In genomic region chr13:109992775-109993505, GRCm38 (mm10) we compare ENCODE assay signal across 9 mouse cellular contexts.
A peak's percentile ranks its signal among the peaks of the same experiment; 100 is the strongest.
DNase-seq lines count a peak whose midpoint lies in the region; ATAC-seq and TF ChIP-seq lines count a peak whose summit lies in the region.
"Had no signal": no experiment of that assay in that cellular context is flagged by ENCODE, and none has a peak within 500 bp of the region (broad histone marks: within the 10 kb centered on the region; RNA-seq: fewer than 3 reads in every experiment).

No protein-coding gene starts in this region.

- peaks cover 7% of the 10 kb centered on the region; the same call in 1 of the 2 replicates for H3K4me1 ChIP-seq in cerebellum, adult 2 months (ENCODE audit: control insufficient read depth, insufficient read depth, low read length)
- no peaks in the 10 kb centered on the region for H3K4me1 ChIP-seq in midbrain, embryonic 13.5 days (replicated peaks)
- H3K4me1 ChIP-seq: liver, embryonic 15.5 days had no signal

- no peaks in the 10 kb centered on the region for H3K36me3 ChIP-seq in midbrain, embryonic 13.5 days
- H3K36me3 ChIP-seq: liver, embryonic 15.5 days had no signal

- no peak overlapping the region for H3K4me3 ChIP-seq in cerebellum, adult 2 months (replicated peaks; ENCODE audit: insufficient read depth, low read depth, low read length)
- H3K4me3 ChIP-seq in midbrain, embryonic 13.5 days (replicated peaks): no peak overlapping the region
- H3K4me3 ChIP-seq: liver, embryonic 15.5 days had no signal

- no peak overlapping the region for H3K4me2 ChIP-seq in midbrain, embryonic 13.5 days (replicated peaks)
- H3K4me2 ChIP-seq: liver, embryonic 15.5 days had no signal

- peak; percentile 37 for DNase-seq in right cerebral cortex, adult 18-20 months
- DNase-seq in right cerebral cortex, postnatal 25 days: no peak
- DNase-seq in cerebellum, adult 2 months: peak; percentile 77 to 89
- peak; percentile 63 for DNase-seq in gastrocnemius, postnatal 10 days
- DNase-seq in kidney, postnatal 14 days: peak; percentile 72
- peak; percentile 79 for DNase-seq in lung, postnatal 36 days
- no peak for DNase-seq in c-Kit-positive CD71-positive TER-119-positive erythroid progenitor cells, embryonic 14.5 days (ENCODE audit: low spot score)

- H3K9me3 ChIP-seq in midbrain, embryonic 13.5 days: no peaks in the 10 kb centered on the region
- H3K9me3 ChIP-seq: liver, embryonic 15.5 days had no signal

- TF ChIP-seq POLR2A in cerebellum, adult 2 months (IDR thresholded peaks at IDR 0.05; ENCODE audit: borderline replicate concordance, insufficient read depth, low read length): no peak

- WGBS in cerebellum, adult 2 months: 16% methylated on average over 5 of the region's 5 CpGs
- 74% methylated on average over 5 of the region's 5 CpGs for WGBS in midbrain, embryonic 13.5 days

- no peaks in the 10 kb centered on the region for H3K27me3 ChIP-seq in cerebellum, adult 2 months (ENCODE audit: control insufficient read depth, insufficient read depth, low read length)
- no peaks in the 10 kb centered on the region for H3K27me3 ChIP-seq in midbrain, embryonic 13.5 days
- H3K27me3 ChIP-seq: liver, embryonic 15.5 days had no signal

- H3K9ac ChIP-seq in midbrain, embryonic 13.5 days (replicated peaks): no peak overlapping the region
- H3K9ac ChIP-seq: liver, embryonic 15.5 days had no signal

- ATAC-seq in midbrain, embryonic 13.5 days: no peak

- no peak for TF ChIP-seq CTCF in cerebellum, adult 2 months (IDR thresholded peaks at IDR 0.05; ENCODE audit: borderline replicate concordance, insufficient read depth, low read depth, low read length)

- H3K27ac ChIP-seq in cerebellum, adult 2 months (ENCODE audit: insufficient read depth, low read length): no peak overlapping the region
- H3K27ac ChIP-seq in midbrain, embryonic 13.5 days: no peak overlapping the region
- H3K27ac ChIP-seq: liver, embryonic 15.5 days had no signal

Comparison
In these comparisons a context has a peak if more than half of its experiments do, and no peak if none do; other contexts are left out.
1. DNase-seq: peak in right cerebral cortex, adult 18-20 months (single experiment), cerebellum, adult 2 months (2 of 2), gastrocnemius, postnatal 10 days (single experiment), kidney, postnatal 14 days (single experiment) and lung, postnatal 36 days (single experiment); none in right cerebral cortex, postnatal 25 days (single experiment) and c-Kit-positive CD71-positive TER-119-positive erythroid progenitor cells, embryonic 14.5 days (single experiment).